Mouse (Mus musculus) cerebellum, adult 2 months (tissue): ENCODE results near the gene Ccl6. TPM values are rescaled to one million over a fixed set of nuclear protein-coding genes. Genes with fewer than 3 reads are reported as not detected.

Source experiments
- DNase-seq, 2 experiments: peaks; one replicate each; pipeline ENCODE4 v3.0.0; 2021
- H3K27ac ChIP-seq: fragments of 200-500 bp; 2 replicates; pipeline ENCODE4 v1.5.1; 2012; ENCODE audit warnings: low read length, control low read depth, inconsistent platforms; ENCODE audit not compliant: insufficient read depth
- H3K27me3 ChIP-seq: fragments of 200-500 bp; 2 replicates; pipeline ENCODE4 v1.6.1; 2012; ENCODE audit warnings: inconsistent platforms, mild to moderate bottlenecking, low read length, moderate library complexity; ENCODE audit not compliant: control insufficient read depth, insufficient read depth
- H3K4me1 ChIP-seq: fragments of 200-500 bp; 2 replicates; pipeline ENCODE4 v1.6.1; 2011; ENCODE audit warnings: low read length; ENCODE audit not compliant: control insufficient read depth, insufficient read depth
- H3K4me3 ChIP-seq: fragments of 200-500 bp; replicated peaks from 2 replicates; pipeline ENCODE3; 2011; ENCODE audit warnings: mild to moderate bottlenecking, low read depth, low read length, control low read depth; ENCODE audit not compliant: insufficient read depth
- CTCF ChIP-seq: fragments of 200-500 bp; IDR thresholded peaks from 2 replicates; pipeline ENCODE4 v1.5.1; 2011; ENCODE audit warnings: low read depth, mild to moderate bottlenecking, control low read depth, low read length, moderate library complexity, borderline replicate concordance; ENCODE audit not compliant: insufficient read depth
- POLR2A ChIP-seq: fragments of 200-500 bp; IDR thresholded peaks from 2 replicates; pipeline ENCODE4 v1.6.1; 2011; ENCODE audit warnings: low read length, control low read depth, borderline replicate concordance; ENCODE audit not compliant: insufficient read depth
- WGBS: fragments of 180-500 bp; shearing (Covaris S2); methylation state at CpG from one replicate; pipeline ENCODE4 v1.1.7; 2018; 5-methylcytosine and 5-hydroxymethylcytosine counted together
- polyA plus RNA-seq: library from polyadenylated mRNA; depleted of rRNA; stranded (reverse); fragments of >200 nt; gene quantifications from 2 replicates; pipeline ENCODE4 v1.2.3, GENCODE M21; 2012; rRNA removed

The Ccl6 gene
- 1.0 and 1.7 TPM in 2 replicates for polyA plus RNA-seq

GRCm38 (mm10) chr11:83592853-83593252 is at the start of gene Ccl6:
Gene Ccl6 (minus strand): TSS chr11:83593087.
- H3K4me1 ChIP-seq = no peaks in the 10 kb centered on the region
- DNase-seq = no peak
- H3K27me3 ChIP-seq = no peaks in the 10 kb centered on the region
- TF ChIP-seq CTCF (no peak), POLR2A (no peak)
- WGBS = 47% methylated on average over 2 of the region's 2 CpGs
- H3K4me3 ChIP-seq = no peak within 1 kb of the TSS
- no peak within 1 kb of the TSS for H3K27ac ChIP-seq

GRCm38 (mm10) chr11:83641216-83641615 is 48.3 kb upstream of the Ccl6 start:
- Histone ChIP-seq H3K4me1 (no peaks in the 10 kb centered on the region), H3K27ac (no peak overlapping the region), H3K27me3 (no peaks in the 10 kb centered on the region), H3K4me3 (no peak overlapping the region)
- TF ChIP-seq POLR2A (no peak), CTCF (no peak)
- 87% methylated on average over 2 of the region's 2 CpGs for WGBS
- DNase-seq = no peak

GRCm38 (mm10) chr11:83640141-83640540 is 47.3 kb upstream of the Ccl6 start:
- H3K4me3 ChIP-seq = no peak overlapping the region
- H3K27me3 ChIP-seq = no peaks in the 10 kb centered on the region
- no peak overlapping the region for H3K27ac ChIP-seq
- DNase-seq = no peak
- H3K4me1 ChIP-seq = no peaks in the 10 kb centered on the region
- 76% methylated on average over 5 of the region's 5 CpGs for WGBS
- no peak for TF ChIP-seq POLR2A

GRCm38 (mm10) chr11:83639533-83639932 is 46.6 kb upstream of the Ccl6 start:
- H3K27ac ChIP-seq = no peak overlapping the region
- WGBS = 65% methylated on average over 3 of the region's 3 CpGs
- H3K4me3 ChIP-seq = no peak overlapping the region
- TF ChIP-seq POLR2A = no peak
- no peak for TF ChIP-seq CTCF
- no peak for DNase-seq
- H3K27me3 ChIP-seq = no peaks in the 10 kb centered on the region
- H3K4me1 ChIP-seq = no peaks in the 10 kb centered on the region

DNA sequence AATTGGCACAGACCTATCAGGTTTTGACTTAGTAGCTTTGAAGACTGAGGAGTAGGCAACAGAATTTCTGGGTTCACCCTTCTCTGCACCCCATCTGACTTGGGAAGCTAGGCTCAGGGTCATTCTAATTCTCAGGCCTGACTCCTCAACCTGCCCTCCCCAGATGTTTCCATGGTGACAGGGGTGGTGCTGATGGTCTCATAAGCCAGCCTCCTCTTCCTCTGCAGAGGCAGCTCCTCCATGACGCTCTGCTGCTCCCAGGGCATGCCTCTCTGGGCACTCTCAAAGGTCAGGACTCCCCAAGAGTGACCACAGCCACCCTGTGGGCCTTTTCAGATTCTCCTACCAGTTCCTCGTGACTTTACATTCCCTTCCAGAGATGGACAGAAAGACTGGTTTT is 46.0 kb upstream of the Ccl6 start:
- DNase-seq = no peak
- TF ChIP-seq CTCF = no peak
- no peak for TF ChIP-seq POLR2A
- Histone ChIP-seq H3K4me3 (no peak overlapping the region), H3K27ac (no peak overlapping the region), H3K4me1 (no peaks in the 10 kb centered on the region), H3K27me3 (no peaks in the 10 kb centered on the region)
- 45% methylated on average over 2 of the region's 2 CpGs for WGBS

- Histone ChIP-seq H3K4me3 (no peak overlapping the region), H3K27ac (no peak overlapping the region), H3K4me1 (no peaks in the 10 kb centered on the region), H3K27me3 (no peaks in the 10 kb centered on the region)
- no peak for TF ChIP-seq CTCF
- no peak for TF ChIP-seq POLR2A
- 80% methylated on average over 1 of the region's 1 CpGs for WGBS
- no peak for DNase-seq
These were observed 43.9 kb upstream of the Ccl6 start for GRCm38 (mm10) chr11:83636742-83637235.

GRCm38 (mm10) chr11:83634898-83635297 is 42.0 kb upstream of the Ccl6 start:
- H3K27ac ChIP-seq = no peak overlapping the region
- 92% methylated on average over 2 of the region's 2 CpGs for WGBS
- no peak for DNase-seq
- no peaks in the 10 kb centered on the region for H3K27me3 ChIP-seq
- no peak for TF ChIP-seq CTCF
- no peak for TF ChIP-seq POLR2A
- no peaks in the 10 kb centered on the region for H3K4me1 ChIP-seq
- no peak overlapping the region for H3K4me3 ChIP-seq

DNA sequence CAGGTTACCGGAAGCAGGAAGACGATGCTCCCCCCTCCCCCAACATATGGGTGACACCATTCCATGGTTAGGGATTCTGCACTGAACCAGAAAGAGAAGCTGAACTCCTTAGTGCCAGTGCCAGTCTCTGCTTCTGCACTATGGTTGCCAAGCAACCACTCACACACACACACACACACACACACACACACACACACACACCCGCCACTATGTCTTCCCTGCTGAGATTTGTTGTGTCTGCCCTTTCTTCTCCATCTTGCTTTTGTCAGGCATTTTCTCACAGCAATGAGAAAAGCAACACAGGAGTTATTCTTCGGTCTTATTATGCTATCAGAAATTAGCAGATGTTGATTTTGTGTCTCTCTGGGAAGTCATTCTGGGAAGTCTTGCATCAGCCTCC is 41.5 kb upstream of the Ccl6 start:
- 7% methylated on average over 4 of the region's 4 CpGs for WGBS
- TF ChIP-seq POLR2A (no peak), CTCF (no peak)
- no peaks in the 10 kb centered on the region for H3K4me1 ChIP-seq
- H3K27me3 ChIP-seq = no peaks in the 10 kb centered on the region
- H3K4me3 ChIP-seq = no peak overlapping the region
- no peak for DNase-seq
- no peak overlapping the region for H3K27ac ChIP-seq

GRCm38 (mm10) chr11:83632744-83633143 is 39.9 kb upstream of the Ccl6 start:
- Histone ChIP-seq H3K4me1 (no peaks in the 10 kb centered on the region), H3K27ac (no peak overlapping the region), H3K4me3 (no peak overlapping the region), H3K27me3 (no peaks in the 10 kb centered on the region)
- WGBS = 39% methylated on average over 4 of the region's 4 CpGs
- TF ChIP-seq CTCF (peak; percentile 26; the same call in 1 of the 2 replicates), POLR2A (no peak)
- DNase-seq = no peak

DNA sequence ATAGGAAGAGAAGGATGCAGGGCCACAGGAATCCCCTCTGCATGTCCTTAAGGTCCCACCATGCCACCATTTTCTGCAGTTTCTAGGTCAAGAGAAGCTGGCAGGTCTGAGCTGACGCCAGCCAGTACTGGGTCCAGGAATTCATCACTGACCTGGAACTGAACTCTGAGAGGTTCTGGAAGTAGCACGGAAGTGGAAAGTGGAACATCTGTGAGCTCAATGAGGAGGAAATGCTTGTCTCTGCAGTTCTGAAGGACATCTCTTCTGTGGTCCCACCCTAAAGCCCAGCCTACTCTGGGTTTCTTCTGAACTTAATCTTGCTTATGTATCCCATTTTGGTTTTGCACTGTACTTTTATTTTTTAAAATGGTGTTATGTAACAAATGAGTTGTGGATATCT is 38.2 kb upstream of the Ccl6 start:
- no peak overlapping the region for H3K27ac ChIP-seq
- WGBS = 69% methylated on average over 2 of the region's 2 CpGs
- DNase-seq = no peak
- no peaks in the 10 kb centered on the region for H3K4me1 ChIP-seq
- no peak overlapping the region for H3K4me3 ChIP-seq
- no peaks in the 10 kb centered on the region for H3K27me3 ChIP-seq
- TF ChIP-seq POLR2A (no peak), CTCF (no peak)
